Comparison of ENCODE assay signal across 14 mouse cellular contexts in the genomic region with DNA sequence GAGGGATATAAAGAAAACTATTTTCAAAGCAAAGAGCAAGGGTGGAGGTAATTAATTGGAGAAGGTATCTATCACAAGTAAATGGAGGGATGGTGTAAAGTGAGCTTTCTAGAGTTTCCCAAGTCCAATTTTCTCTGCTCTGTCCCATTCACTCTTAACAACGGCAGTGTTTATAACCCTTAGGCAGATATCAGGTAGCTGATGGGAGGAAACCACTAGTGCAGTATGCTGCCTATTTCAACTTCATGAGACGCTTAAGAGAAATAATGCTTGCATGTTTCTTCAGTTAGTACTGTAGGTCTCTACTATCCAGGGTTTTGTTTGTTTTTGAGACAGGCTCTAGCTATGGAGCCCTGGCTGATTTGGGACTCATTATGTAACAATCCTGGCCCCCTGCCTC. TPM values are rescaled to one million over a fixed set of nuclear protein-coding genes. Genes with fewer than 3 reads are reported as not detected.
DNase-seq lines count a peak whose midpoint lies in the region; ATAC-seq and TF ChIP-seq lines count a peak whose summit lies in the region.
"Had no signal": no experiment of that assay in that cellular context is flagged by ENCODE, and none has a peak within 500 bp of the region (broad histone marks: within the 10 kb centered on the region; RNA-seq: fewer than 3 reads in every experiment).

No protein-coding gene starts in this region.

- no peak for TF ChIP-seq POLR2A in ES-Bruce4 (IDR thresholded peaks at IDR 0.05; ENCODE audit: insufficient read depth, low read length)

- 37% methylated on average over 2 of the region's 2 CpGs for WGBS in kidney, embryonic 14.5 days
- 73% methylated on average over 2 of the region's 2 CpGs for WGBS in limb, embryonic 12.5 days

- no peaks in the 10 kb centered on the region for H3K27me3 ChIP-seq in kidney, embryonic 14.5 days (ENCODE audit: control insufficient read depth, insufficient read depth, low read length)
- no peaks in the 10 kb centered on the region for H3K27me3 ChIP-seq in ES-Bruce4 (ENCODE audit: control insufficient read depth, insufficient read depth, low read length, poor library complexity, severe bottlenecking)
- no peaks in the 10 kb centered on the region for H3K27me3 ChIP-seq in limb, embryonic 12.5 days

- DNase-seq in kidney, adult 11 months = no peak
- DNase-seq in A20 (ENCODE audit: low read depth, low spot score) = peak; percentile 10
- no peak for DNase-seq in layer of hippocampus, adult 9-11 months
- DNase-seq in adrenal gland, postnatal 10 days = no peak
- DNase-seq: adrenal gland, postnatal 14 days; cerebellum, adult 11-12 months; gastrocnemius, postnatal 14 days; kidney, adult 9 months; right cerebral cortex, postnatal 25 days had no signal

- no peak overlapping the region; the same call in 1 of the 2 replicates for H3K9ac ChIP-seq in kidney, embryonic 14.5 days (ENCODE audit: low read depth, low read length)
- peak overlapping the region; percentile 98 for H3K9ac ChIP-seq in ES-Bruce4 (ENCODE audit: low read depth, poor library complexity, severe bottlenecking)
- no peak overlapping the region for H3K9ac ChIP-seq in limb, embryonic 12.5 days (replicated peaks)

- H3K36me3 ChIP-seq in kidney, embryonic 14.5 days (ENCODE audit: control insufficient read depth, insufficient read depth, low read length) = no peaks in the 10 kb centered on the region
- no peaks in the 10 kb centered on the region for H3K36me3 ChIP-seq in ES-Bruce4 (ENCODE audit: control insufficient read depth, insufficient read depth, low read length, poor library complexity, severe bottlenecking)
- no peaks in the 10 kb centered on the region for H3K36me3 ChIP-seq in limb, embryonic 12.5 days

- H3K9me3 ChIP-seq in kidney, embryonic 14.5 days (ENCODE audit: control insufficient read depth, low read length) = no peaks in the 10 kb centered on the region
- no peaks in the 10 kb centered on the region for H3K9me3 ChIP-seq in ES-Bruce4 (replicated peaks; ENCODE audit: control insufficient read depth, insufficient read depth, low read length, poor library complexity, severe bottlenecking)
- no peaks in the 10 kb centered on the region for H3K9me3 ChIP-seq in limb, embryonic 12.5 days

- peaks cover 17% of the 10 kb centered on the region for H3K4me1 ChIP-seq in kidney, embryonic 14.5 days (ENCODE audit: control insufficient read depth, insufficient read depth, low read length)
- H3K4me1 ChIP-seq in ES-Bruce4 (ENCODE audit: control insufficient read depth, insufficient read depth, low read length) = no peaks in the 10 kb centered on the region
- peaks cover 35% of the 10 kb centered on the region for H3K4me1 ChIP-seq in limb, embryonic 12.5 days (replicated peaks)

- no peak for ATAC-seq in kidney, embryonic 14.5 days (ENCODE audit: low FRiP score, low TSS enrichment)
- ATAC-seq in limb, embryonic 12.5 days (ENCODE audit: insufficient number of reproducible peaks, insufficient read depth, low FRiP score, low TSS enrichment, low read depth) = no peak

- peak overlapping the region; percentile 96; the same call in 1 of the 2 replicates for H3K27ac ChIP-seq in kidney, embryonic 14.5 days (ENCODE audit: low read depth, low read length)
- H3K27ac ChIP-seq in ES-Bruce4 (ENCODE audit: insufficient read depth, low read length) = no peak overlapping the region
- H3K27ac ChIP-seq in limb, embryonic 12.5 days = peak overlapping the region; percentile 93

- H3K4me2 ChIP-seq in kidney, embryonic 14.5 days (replicated peaks; ENCODE audit: low read depth, low read length) = peak overlapping the region; percentile 72; the same call in 1 of the 2 replicates
- H3K4me2 ChIP-seq in limb, embryonic 12.5 days = peak overlapping the region; percentile 69; the same call in 1 of the 2 replicates

- no peak for TF ChIP-seq EP300 in ES-Bruce4 (IDR thresholded peaks at IDR 0.05; ENCODE audit: insufficient read depth, low read depth, low read length)

- no peak overlapping the region for H3K4me3 ChIP-seq in kidney, embryonic 14.5 days (ENCODE audit: low read length)
- H3K4me3 ChIP-seq in ES-Bruce4 (ENCODE audit: low read depth, low read length) = no peak overlapping the region
- H3K4me3 ChIP-seq in limb, embryonic 12.5 days (replicated peaks) = no peak overlapping the region

- no peak for TF ChIP-seq CTCF in ES-Bruce4 (IDR thresholded peaks at IDR 0.05; ENCODE audit: low read depth, low read length)

RNA-seq across cellular contexts. Expression of a gene that starts 1.7 kb away (rescaled TPM):
- 14.1 and 26.0 TPM in 2 replicates for polyA plus RNA-seq in kidney, embryonic 14.5 days (2014; fragmentation: Nextera tagmentation; extraction: Ambion mirVana)
- 54.4 and 58.6 TPM in 2 replicates for polyA plus RNA-seq in ES-Bruce4 (2011; ENCODE audit: insufficient read depth, insufficient read length, low read depth, missing spikeins)
- polyA plus RNA-seq in limb, embryonic 12.5 days (2016; fragmentation: Nextera tagmentation; extraction: Ambion mirVana) = 21.0 and 25.9 TPM in 2 replicates
- total RNA-seq in adrenal gland, postnatal 10 days (2021) = 100 to 1,000 TPM; 299 to 338 TPM
- polyA plus RNA-seq: macrophage; neural tube, embryonic 14.5 days had no signal

RNA-seq across cellular contexts. Expression of a gene that starts 2.0 kb away (rescaled TPM):
- 8.6 and 14.9 TPM in 2 replicates for polyA plus RNA-seq in kidney, embryonic 14.5 days (2014; fragmentation: Nextera tagmentation; extraction: Ambion mirVana)
- 13.0 and 17.2 TPM in 2 replicates for polyA plus RNA-seq in ES-Bruce4 (2011; ENCODE audit: insufficient read depth, insufficient read length, low read depth, missing spikeins)
- 24.8 and 50.4 TPM in 2 replicates for polyA plus RNA-seq in limb, embryonic 12.5 days (2016; fragmentation: Nextera tagmentation; extraction: Ambion mirVana)
- 100 to 1,000 TPM; 239 to 319 TPM for total RNA-seq in adrenal gland, postnatal 10 days (2021)
- polyA plus RNA-seq: macrophage; neural tube, embryonic 14.5 days had no signal

RNA-seq across cellular contexts. Expression of a gene that starts 3.7 kb away (rescaled TPM):
- 33.2 and 38.0 TPM in 2 replicates for polyA plus RNA-seq in kidney, embryonic 14.5 days (2014; fragmentation: Nextera tagmentation; extraction: Ambion mirVana)
- polyA plus RNA-seq in ES-Bruce4 (2011; ENCODE audit: insufficient read depth, insufficient read length, low read depth, missing spikeins) = 5.6 and 6.5 TPM in 2 replicates
- polyA plus RNA-seq in limb, embryonic 12.5 days (2016; fragmentation: Nextera tagmentation; extraction: Ambion mirVana) = 30.3 and 34.1 TPM in 2 replicates
- total RNA-seq in adrenal gland, postnatal 10 days (2021) = 100 to 1,000 TPM; 136 to 154 TPM

RNA-seq across cellular contexts. Expression of a gene that starts 5.3 kb away (rescaled TPM):
- 81.2 and 125 TPM in 2 replicates for polyA plus RNA-seq in kidney, embryonic 14.5 days (2014; fragmentation: Nextera tagmentation; extraction: Ambion mirVana)
- 6.3 and 7.9 TPM in 2 replicates for polyA plus RNA-seq in ES-Bruce4 (2011; ENCODE audit: insufficient read depth, insufficient read length, low read depth, missing spikeins)
- polyA plus RNA-seq in limb, embryonic 12.5 days (2016; fragmentation: Nextera tagmentation; extraction: Ambion mirVana) = 119 and 120 TPM in 2 replicates
- 100 to 1,000 TPM; 237 to 260 TPM for total RNA-seq in adrenal gland, postnatal 10 days (2021)
- polyA plus RNA-seq: macrophage had no signal

RNA-seq across cellular contexts. Expression of a gene that starts 5.6 kb away (rescaled TPM):
- 18.7 and 33.9 TPM in 2 replicates for polyA plus RNA-seq in kidney, embryonic 14.5 days (2014; fragmentation: Nextera tagmentation; extraction: Ambion mirVana)
- 14.6 and 19.9 TPM in 2 replicates for polyA plus RNA-seq in ES-Bruce4 (2011; ENCODE audit: insufficient read depth, insufficient read length, low read depth, missing spikeins)
- polyA plus RNA-seq in limb, embryonic 12.5 days (2016; fragmentation: Nextera tagmentation; extraction: Ambion mirVana) = 26.1 and 28.8 TPM in 2 replicates
- 100 to 1,000 TPM; 170 to 209 TPM for total RNA-seq in adrenal gland, postnatal 10 days (2021)
- polyA plus RNA-seq: macrophage had no signal
